In genomic region chr10:117446776-117447175, GRCm38 (mm10) we compare ENCODE assay signal across 16 mouse cellular contexts.
"Had no signal": no experiment of that assay in that cellular context is flagged by ENCODE, and none has a peak within 500 bp of the region (broad histone marks: within the 10 kb centered on the region; RNA-seq: fewer than 3 reads in every experiment).

No protein-coding gene starts in this region.

- H3K36me3 ChIP-seq: midbrain, embryonic 10.5 days; midbrain, embryonic 12.5 days; neural tube, embryonic 13.5 days; stomach, embryonic 15.5 days had no signal

- H3K9ac ChIP-seq: lung, embryonic 14.5 days; midbrain, embryonic 12.5 days; neural tube, embryonic 13.5 days; stomach, embryonic 15.5 days had no signal

- H3K4me1 ChIP-seq: neural tube, embryonic 13.5 days; stomach, embryonic 15.5 days had no signal

- H3K27me3 ChIP-seq: neural tube, embryonic 13.5 days; stomach, embryonic 15.5 days had no signal

- H3K27ac ChIP-seq: midbrain, embryonic 10.5 days; midbrain, embryonic 12.5 days; neural tube, embryonic 13.5 days; stomach, embryonic 15.5 days; stomach, postnatal 0 days had no signal

- H3K9me3 ChIP-seq: neural tube, embryonic 13.5 days; stomach, embryonic 15.5 days had no signal

- DNase-seq: lung, adult 18-20 months; lung, embryonic 14.5 days; lung, postnatal 10 days; lung, postnatal 4 days; midbrain, embryonic 14.5 days; right cerebral cortex, postnatal 14 days; thymus, adult 2 months; thymus, postnatal 25 days; thymus, postnatal 4 days had no signal

- ATAC-seq: midbrain, embryonic 16.5 days had no signal

- H3K4me3 ChIP-seq: midbrain, embryonic 10.5 days; midbrain, embryonic 12.5 days; myocyte; neural tube, embryonic 13.5 days; stomach, embryonic 15.5 days had no signal

- H3K4me2 ChIP-seq: lung, embryonic 14.5 days; midbrain, embryonic 12.5 days; neural tube, embryonic 13.5 days; stomach, embryonic 15.5 days had no signal
